Mouse (Mus musculus) urinary bladder, adult 18-20 months (tissue): ENCODE measurements around the gene Fam166a.

Source experiments
- DNase-seq, 2 experiments: peaks; one replicate each; pipeline ENCODE4 v3.0.0; 2022; ENCODE audit warnings: low spot score in 2 of 2, mixed read lengths in 2 of 2

The Fam166a gene

GRCm38 (mm10) chr2:25218445-25218844 is at the start of gene Fam166a:
TSS of gene Fam166a (plus strand) at chr2:25218745.
- no peak for DNase-seq

DNA sequence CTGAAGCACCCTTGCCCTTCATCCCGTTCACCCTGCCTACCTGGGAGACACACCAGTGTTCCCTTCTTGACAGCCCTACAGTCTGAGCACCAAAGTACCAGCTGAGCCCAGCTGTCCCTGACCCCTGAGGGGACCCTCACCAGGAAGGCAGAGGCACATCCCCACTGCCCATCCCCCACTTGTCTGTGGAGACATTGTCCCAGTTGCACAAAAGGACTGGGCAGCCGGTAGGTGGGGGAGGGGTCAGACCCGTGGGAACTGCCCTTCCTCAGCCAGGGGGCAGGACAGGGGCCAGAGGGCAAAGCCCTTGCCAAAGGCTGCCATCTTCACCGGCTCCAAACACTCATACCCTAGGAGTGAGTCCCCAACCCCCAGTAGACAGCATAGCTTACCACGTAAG is 48.8 kb upstream of the Fam166a start:
- no peak for DNase-seq

DNA sequence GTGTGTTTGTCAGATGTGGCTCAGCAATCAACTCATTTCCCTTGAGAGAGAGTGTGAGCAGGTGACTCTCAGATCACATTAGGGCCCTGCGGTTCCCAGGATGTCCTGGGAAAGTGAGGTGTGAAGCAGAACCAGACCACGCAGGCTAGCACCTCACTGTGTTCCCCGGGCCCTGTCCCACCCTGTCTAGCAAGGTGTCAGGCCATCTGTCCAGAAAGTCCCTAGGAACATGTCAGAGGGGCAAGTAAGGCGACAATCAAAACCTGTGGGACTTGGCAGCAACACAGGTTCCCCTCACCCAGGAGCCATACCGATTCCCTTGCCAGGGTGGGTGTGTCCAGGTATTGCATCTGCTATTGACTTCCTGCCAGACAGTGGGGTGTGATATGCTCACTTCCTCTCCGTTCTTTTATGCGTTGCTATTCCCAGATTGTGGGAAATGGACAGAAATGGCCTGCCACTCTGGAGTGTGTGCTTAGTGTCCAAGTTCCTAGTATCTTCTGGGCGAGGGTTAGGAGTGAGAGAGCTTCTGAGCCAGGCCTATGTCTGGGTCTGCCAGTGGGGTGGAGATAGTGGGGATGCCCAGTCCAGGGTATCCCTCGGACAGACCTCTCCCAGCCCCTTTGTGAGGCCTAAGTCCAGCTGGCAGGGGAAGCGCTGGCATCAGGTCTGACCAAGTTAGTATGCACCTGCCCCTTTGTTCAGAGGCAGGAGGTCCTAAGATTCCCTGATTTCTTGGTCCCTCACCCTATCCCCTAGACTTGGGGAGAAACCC is 48.0 kb upstream of the Fam166a start:
- no peak for DNase-seq

DNA sequence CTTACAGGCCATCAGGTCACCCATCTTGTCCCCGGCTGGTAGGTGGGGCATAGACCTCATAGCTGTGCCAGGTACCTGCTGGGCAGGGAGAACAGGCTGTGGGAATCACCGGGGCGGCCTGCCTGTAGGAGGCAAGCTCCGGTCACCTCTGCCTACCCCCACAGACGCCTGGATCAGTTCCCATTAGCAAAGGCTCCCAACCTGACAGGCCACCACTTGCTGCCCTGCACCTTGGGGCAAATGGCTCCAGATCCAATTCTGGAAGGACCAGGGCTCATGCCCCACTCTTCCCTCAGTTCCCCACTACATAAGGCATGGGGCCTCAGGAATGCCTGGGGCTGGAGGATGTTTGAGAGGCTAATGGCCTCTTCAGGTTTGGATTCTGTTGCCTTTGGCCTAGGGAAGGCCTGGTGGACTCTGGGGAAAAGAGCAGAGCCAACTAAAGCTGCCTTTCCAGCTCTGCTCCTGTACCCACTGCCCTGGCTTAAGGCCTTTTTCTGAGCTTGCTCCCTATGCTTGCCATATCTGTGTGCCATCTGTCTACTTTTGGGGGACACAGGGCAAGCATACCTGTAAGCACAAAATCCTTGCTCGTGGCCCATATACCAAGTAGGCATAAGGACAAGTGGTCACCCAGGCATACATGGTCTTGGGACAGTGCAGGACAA is 47.3 kb upstream of the Fam166a start:
- no peak for DNase-seq

DNA sequence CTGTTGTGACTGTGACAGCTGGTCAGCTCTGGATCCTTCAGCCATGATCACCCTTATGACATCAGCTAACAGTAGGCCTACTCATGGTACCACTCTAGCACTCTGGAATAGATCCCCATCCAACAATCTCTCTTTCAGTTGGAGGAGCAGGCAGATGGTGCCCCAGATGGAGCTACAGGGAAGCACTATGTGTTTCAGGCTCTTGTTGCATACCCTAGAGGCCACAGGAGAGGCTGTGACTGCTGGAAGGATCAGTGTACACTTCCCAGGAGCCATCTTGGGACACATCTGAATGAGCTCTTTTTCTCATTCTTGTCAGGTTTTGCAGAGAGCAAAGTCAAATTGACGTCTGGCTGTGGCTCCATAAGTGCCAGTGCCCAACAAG is 46.8 kb upstream of the Fam166a start:
- DNase-seq: no peak

DNA sequence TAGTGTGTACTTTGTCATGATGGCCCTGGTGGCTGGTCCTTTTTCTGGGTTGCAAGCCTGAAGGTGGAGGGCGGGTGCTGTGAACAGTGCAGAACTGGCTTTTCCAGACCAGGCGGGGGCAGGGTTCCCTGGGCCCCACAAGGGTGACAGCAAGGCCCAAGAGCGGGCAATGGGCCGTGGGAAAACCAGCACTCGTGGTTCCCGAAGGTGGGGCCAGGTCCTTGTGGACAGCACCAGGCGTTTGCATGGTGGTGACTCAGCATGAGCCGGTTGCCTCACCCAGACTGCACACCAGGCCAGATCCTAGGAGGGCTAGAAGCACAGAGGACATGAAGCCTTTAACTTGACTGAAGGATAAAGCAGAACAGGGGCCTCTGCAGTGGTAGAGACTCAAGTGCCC is 45.9 kb upstream of the Fam166a start:
- DNase-seq: peak; percentile 78 to 88

DNA sequence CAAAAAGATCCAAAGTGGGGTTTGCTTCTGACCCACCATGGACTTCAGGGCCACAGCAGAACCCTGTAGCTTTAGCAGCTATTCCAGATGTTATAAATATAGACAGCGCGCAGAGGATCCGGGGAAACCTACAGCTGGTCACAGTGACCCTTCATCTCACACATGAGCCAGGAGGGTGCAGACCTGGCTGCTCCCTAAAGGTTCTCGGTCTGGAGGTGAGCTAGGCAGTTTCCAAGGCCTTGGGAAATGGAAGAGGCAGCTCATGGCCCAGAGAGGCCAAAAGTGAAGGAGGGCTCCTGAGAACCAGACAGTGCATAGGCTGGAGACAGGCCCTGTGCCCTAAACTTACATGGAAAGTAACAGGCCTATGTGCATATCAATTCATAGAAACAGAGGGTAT is 44.7 kb upstream of the Fam166a start:
- DNase-seq: no peak

GRCm38 (mm10) chr2:25174866-25175689 is 43.5 kb upstream of the Fam166a start:
- peak in 1 of 2 experiments; percentile 14 for DNase-seq

GRCm38 (mm10) chr2:25175690-25176078 is 42.9 kb upstream of the Fam166a start:
- DNase-seq: no peak

DNA sequence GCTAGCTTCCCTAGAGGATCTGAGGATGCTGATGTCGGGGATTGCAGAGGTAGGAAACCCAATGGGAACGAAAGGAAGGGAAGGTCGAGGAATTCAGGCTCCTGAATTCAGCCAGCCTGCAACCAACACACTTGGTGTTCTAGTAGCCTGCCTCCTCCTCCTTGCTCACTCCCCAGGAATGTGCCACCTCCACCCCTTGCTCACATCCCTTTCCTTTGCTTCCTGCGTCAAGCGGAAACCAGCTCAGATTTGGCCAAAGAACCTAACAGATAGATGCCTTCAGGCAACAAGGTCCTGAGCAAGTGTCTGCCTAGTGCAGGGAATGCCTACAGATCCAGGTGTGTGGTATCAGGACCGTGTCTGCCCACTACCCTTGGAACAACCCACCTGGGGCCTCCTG is 42.0 kb upstream of the Fam166a start:
- DNase-seq: no peak

DNA sequence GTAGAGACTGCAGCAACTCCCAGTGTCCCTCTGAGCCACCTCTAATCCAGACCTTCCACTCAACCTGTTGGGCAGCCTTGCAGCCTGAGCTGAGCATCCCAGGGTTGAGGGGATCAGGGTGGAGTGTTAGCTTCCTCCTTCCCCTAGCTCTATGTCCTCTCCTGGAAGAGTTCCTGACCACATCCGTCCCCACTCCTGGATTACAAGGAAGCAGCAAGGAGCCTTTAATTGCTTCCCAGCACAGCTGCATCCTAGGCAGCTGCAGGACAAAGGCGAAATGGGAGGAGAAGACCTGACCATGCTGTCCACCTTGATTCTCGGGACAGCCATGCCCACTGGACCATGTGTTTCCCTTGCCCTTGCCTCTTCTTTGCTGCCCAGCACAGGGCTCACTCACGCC is 41.5 kb upstream of the Fam166a start:
- DNase-seq: no peak

DNA sequence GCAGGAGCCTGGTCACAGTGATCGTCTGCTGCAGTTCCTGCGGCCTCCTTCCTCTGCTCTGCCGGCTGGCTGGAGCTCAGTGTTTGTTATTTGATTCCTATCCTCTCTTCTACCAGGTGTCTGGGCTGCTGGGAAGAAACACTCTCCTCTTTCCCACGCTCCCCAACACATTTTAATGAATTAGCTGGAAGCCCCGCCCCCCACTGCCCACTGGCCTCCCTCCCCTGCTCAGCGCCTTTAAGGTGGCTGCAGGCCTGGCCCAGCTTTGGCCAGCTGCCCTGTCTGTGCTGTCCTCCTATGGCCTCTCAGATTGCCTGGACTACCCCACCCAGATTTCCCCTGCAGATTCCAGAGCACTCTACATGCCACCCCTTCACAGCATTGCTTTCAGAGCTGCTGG is 40.9 kb upstream of the Fam166a start:
- DNase-seq: no peak

DNA sequence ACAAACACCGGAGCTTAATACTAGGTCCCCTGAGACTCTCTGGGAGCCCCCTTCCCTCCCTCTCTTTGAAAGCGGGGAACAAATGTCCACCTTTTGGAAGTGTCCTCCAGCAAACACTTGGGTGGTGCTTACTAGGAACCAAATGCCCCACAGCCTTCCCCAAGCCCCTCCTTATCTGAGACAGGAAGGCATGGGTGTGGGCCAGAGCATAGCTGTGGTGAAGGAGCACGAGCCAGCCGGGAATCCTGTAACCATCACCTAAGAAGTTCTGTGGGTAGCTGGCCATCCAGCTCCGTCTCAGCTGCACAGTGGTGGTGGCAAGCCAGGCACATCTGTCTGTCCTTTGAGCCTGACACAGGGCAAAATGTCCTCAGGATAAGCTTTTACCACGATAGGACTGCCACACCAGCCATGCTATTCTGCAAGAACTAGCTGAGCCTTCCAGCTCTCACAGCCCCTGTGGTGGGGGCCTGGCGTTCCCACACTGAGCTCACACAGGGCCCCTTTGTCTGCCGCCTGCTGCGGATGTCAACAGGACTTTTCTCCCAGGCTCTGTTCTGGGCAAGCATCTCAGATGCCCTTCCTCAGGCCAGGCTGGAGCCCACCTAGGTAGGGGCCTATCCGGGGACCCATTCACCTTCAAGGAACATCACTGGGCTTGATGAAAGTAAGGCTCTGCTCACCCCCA is 40.1 kb upstream of the Fam166a start:
- no peak for DNase-seq

- DNase-seq: no peak
These were observed 38.9 kb upstream of the Fam166a start for GRCm38 (mm10) chr2:25179566-25180217.

GRCm38 (mm10) chr2:25180478-25180903 is 38.1 kb upstream of the Fam166a start, which contains the start of gene Nrarp:
TSS of gene Nrarp (plus strand) at chr2:25180758.
- DNase-seq: peak; percentile 91 to 92

DNA sequence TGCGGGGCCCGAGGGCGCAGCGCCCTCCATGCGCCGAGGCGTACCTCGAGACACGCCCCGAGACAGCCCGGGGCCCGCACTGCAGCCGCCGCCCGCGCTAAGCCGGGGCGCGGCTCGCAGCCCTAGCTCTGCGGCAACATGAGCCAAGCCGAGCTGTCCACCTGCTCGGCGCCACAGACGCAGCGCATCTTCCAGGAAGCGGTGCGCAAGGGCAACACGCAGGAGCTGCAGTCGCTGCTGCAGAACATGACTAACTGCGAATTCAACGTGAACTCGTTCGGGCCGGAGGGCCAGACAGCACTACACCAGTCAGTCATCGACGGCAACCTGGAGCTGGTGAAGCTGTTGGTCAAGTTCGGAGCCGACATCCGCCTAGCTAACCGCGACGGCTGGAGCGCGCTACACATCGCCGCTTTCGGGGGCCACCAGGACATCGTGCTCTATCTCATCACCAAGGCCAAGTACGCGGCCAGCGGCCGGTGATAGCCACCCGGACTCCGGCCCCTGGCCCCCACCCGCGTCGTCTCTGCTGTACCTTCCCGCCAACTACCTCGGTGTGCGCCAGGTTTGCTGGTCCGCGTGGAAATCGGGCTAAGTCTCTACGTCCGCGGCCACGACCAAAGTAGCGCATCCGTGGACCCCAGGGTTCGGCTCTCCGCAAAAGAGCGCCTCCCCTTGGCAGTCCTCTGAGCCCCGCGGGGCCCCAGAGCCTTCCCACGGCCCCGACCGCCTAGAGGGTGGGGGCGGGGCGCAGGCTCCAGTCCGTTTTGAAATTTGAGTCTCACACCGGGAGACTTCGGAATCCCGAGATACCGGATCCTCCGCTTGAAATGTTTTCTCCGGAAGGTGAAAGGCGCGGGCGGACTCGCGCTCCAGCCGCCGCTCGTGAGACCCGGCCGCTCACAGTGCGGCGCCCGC is 37.3 kb upstream of the Fam166a start:
- DNase-seq: peak in 1 of 2 experiments; percentile 65

DNA sequence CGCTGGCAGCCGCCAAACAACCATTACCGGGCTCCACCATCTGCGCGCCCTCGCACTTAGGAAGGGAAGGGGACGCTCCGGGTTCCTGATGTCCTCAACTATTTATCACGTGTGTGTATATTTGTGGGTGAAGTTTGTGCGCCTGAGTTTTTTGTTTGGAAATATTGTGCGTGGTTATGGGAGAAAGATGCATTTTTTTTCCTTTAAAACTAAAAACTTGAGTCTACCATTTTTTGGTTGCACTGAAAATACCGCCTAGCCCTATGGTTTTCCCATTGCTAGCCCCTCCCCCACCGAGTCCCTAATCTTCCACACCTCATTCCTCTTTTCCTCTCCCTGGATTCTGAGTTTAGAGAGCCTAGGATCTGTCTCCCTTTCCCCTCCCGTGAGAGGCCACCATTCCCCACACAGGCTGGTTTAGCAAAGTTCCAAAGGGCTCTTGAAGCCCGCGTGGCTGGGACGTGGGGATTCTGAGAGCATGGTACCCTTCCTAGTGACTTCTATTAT is 36.6 kb upstream of the Fam166a start:
- no peak for DNase-seq

DNA sequence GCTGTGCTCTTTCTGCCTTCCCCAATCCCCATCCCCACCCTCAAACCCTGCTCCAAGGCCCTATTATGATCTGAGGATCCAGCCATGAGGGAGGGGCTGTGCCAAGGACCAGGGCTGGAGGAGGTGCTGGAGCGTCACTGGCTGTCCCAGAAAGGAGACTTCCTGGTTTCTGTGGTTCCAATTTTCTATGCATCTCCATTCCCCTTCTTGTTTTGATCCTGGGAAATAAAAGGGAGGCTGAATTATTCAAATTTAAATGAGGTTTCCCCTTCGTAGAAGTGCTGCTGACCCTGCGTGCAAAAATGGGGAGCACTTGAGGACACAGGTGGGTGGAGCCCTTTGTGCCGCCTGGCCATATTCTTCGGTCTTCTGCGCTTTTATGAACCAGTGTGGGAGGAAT is 35.9 kb upstream of the Fam166a start:
- DNase-seq: no peak

GRCm38 (mm10) chr2:25183336-25183735 is 35.2 kb upstream of the Fam166a start:
- no peak for DNase-seq

DNA sequence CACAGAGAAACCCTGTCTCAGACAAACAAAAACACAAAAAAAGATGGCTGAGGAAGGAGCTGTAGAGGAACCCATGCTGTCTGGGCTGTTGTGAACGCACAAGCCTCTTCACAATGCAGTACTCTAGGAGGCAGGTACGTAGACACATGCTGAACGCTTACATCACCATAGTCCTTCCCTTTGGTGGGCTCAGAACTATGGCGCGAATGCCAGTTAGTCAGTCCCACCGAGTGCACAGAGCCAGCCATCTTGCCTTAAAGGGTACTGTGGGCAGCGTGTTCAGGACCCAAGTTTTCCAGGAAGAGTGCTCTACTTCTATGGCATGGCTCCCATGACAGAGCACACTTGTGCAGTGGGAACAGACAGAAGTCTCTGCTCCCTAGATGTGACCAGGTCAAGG is 34.0 kb upstream of the Fam166a start:
- no peak for DNase-seq
